ENCODE assay signal across 11 mouse cellular contexts in genomic region chr13:6631772-6632510, GRCm38 (mm10). TPM values are rescaled to one million over a fixed set of nuclear protein-coding genes. Genes with fewer than 3 reads are reported as not detected.
DNase-seq lines count a peak whose midpoint lies in the region; ATAC-seq and TF ChIP-seq lines count a peak whose summit lies in the region.
"Had no signal": no experiment of that assay in that cellular context is flagged by ENCODE, and none has a peak within 500 bp of the region (broad histone marks: within the 10 kb centered on the region; RNA-seq: fewer than 3 reads in every experiment).

No protein-coding gene starts in this region.

- H3K9ac ChIP-seq in neural tube, embryonic 15.5 days (replicated peaks), result no peak overlapping the region
- no peak overlapping the region for H3K9ac ChIP-seq in heart, postnatal 0 days (replicated peaks; ENCODE audit: low read depth, low read length)
- H3K9ac ChIP-seq: kidney, embryonic 15.5 days; limb, embryonic 15.5 days; neural tube, embryonic 13.5 days had no signal

- no peak for TF ChIP-seq CTCF in heart, postnatal 0 days (IDR thresholded peaks at IDR 0.05; ENCODE audit: low read depth)

- no peak overlapping the region for H3K4me3 ChIP-seq in neural tube, embryonic 15.5 days (replicated peaks)
- no peak overlapping the region for H3K4me3 ChIP-seq in heart, postnatal 0 days (ENCODE audit: low read depth, low read length)
- H3K4me3 ChIP-seq: kidney, embryonic 15.5 days; limb, embryonic 15.5 days; neural tube, embryonic 13.5 days had no signal

- no peaks in the 10 kb centered on the region for H3K27me3 ChIP-seq in neural tube, embryonic 15.5 days (replicated peaks)
- no peaks in the 10 kb centered on the region for H3K27me3 ChIP-seq in heart, postnatal 0 days (ENCODE audit: control insufficient read depth, insufficient read depth, low read length)
- H3K27me3 ChIP-seq: kidney, embryonic 15.5 days; limb, embryonic 15.5 days; neural tube, embryonic 13.5 days had no signal

- no peaks in the 10 kb centered on the region; the same call in 1 of the 2 replicates for H3K36me3 ChIP-seq in neural tube, embryonic 15.5 days
- H3K36me3 ChIP-seq in heart, postnatal 0 days (replicated peaks; ENCODE audit: control insufficient read depth, insufficient read depth, low read length), result no peaks in the 10 kb centered on the region; the same call in 1 of the 2 replicates
- H3K36me3 ChIP-seq: kidney, embryonic 15.5 days; limb, embryonic 15.5 days; neural tube, embryonic 13.5 days had no signal

- H3K9me3 ChIP-seq in neural tube, embryonic 15.5 days (replicated peaks), result no peaks in the 10 kb centered on the region
- no peaks in the 10 kb centered on the region for H3K9me3 ChIP-seq in heart, postnatal 0 days (replicated peaks; ENCODE audit: control insufficient read depth, low read length)
- H3K9me3 ChIP-seq: kidney, embryonic 15.5 days; limb, embryonic 15.5 days; neural tube, embryonic 13.5 days had no signal

- no peak overlapping the region for H3K4me2 ChIP-seq in neural tube, embryonic 15.5 days
- no peak overlapping the region for H3K4me2 ChIP-seq in heart, postnatal 0 days (ENCODE audit: low read depth, low read length)
- H3K4me2 ChIP-seq: kidney, embryonic 15.5 days; limb, embryonic 15.5 days; neural tube, embryonic 13.5 days had no signal

- H3K27ac ChIP-seq in neural tube, embryonic 15.5 days (replicated peaks), result no peak overlapping the region
- H3K27ac ChIP-seq in heart, postnatal 0 days (ENCODE audit: low read depth), result 0 out of 2 replicates have a peak overlapping the region, but pooled peaks have one; percentile 93
- H3K27ac ChIP-seq: kidney, embryonic 15.5 days; limb, embryonic 15.5 days; neural tube, embryonic 13.5 days had no signal

- H3K4me1 ChIP-seq in neural tube, embryonic 15.5 days, result peaks cover 3% of the 10 kb centered on the region; the same call in 1 of the 2 replicates
- peaks cover 68% of the 10 kb centered on the region for H3K4me1 ChIP-seq in heart, postnatal 0 days (ENCODE audit: control insufficient read depth, insufficient read depth)

- 0 out of 2 replicates have a peak, but pooled peaks have one; percentile 28 for ATAC-seq in cerebellum, adult (ENCODE audit: insufficient number of reproducible peaks, low FRiP score, low TSS enrichment)
- no peak for ATAC-seq in neural tube, embryonic 15.5 days (ENCODE audit: low FRiP score)
- no peak for ATAC-seq in heart, postnatal 0 days (ENCODE audit: insufficient read depth, low read depth)

- no peak for DNase-seq in cerebellum, adult 8-10 months
- peak; percentile 22 for DNase-seq in neural tube, embryonic 10.5 days (ENCODE audit: extremely low spot score, low spot score)
- no peak for DNase-seq in heart, postnatal 0 days (ENCODE audit: low spot score)
- DNase-seq in thymus, postnatal 36 days, result no peak
- no peak for DNase-seq in urinary bladder, postnatal 10 days (ENCODE audit: low spot score)
- no peak for DNase-seq in thymus, adult 18-20 months

- TF ChIP-seq EP300 in heart, postnatal 0 days (IDR thresholded peaks at IDR 0.05; ENCODE audit: low read depth), result no peak

- 77% methylated on average over 12 of the region's 12 CpGs for WGBS in neural tube, embryonic 15.5 days
- 73% methylated on average over 12 of the region's 12 CpGs for WGBS in heart, postnatal 0 days

RNA-seq across cellular contexts. Expression of gene Pfkp, which starts 16.6 kb away (rescaled TPM):
- polyA plus RNA-seq in neural tube, embryonic 15.5 days (2015; fragmentation: Nextera tagmentation; extraction: Ambion mirVana), result 441 and 554 TPM in 2 replicates
- total RNA-seq in heart, postnatal 0 days (2014; rRNA removed; ENCODE audit: low replicate concordance), result 149 and 162 TPM in 2 replicates
- 77.3 and 82.9 TPM in 2 replicates for polyA plus RNA-seq in heart, postnatal 0 days (2015; fragmentation: Nextera tagmentation; extraction: Ambion mirVana)
